Mouse (Mus musculus) forebrain, embryonic 11.5 days (tissue): ENCODE results near the gene Itpr2. TPM values are rescaled to one million over a fixed set of nuclear protein-coding genes. Genes with fewer than 3 reads are reported as not detected.

Experiments
- ATAC-seq: fragments of 200-750 bp; cut with Nextera tagmentation; replicated peaks from 2 replicates; pipeline ENCODE4 v1.8.0; 2017; ENCODE audit warnings: moderate TSS enrichment; ENCODE audit not compliant: low FRiP score
- DNase-seq: peaks from one replicate; pipeline ENCODE4 v3.0.0-alpha.2; 2017; ENCODE audit warnings: low spot score
- H3K27ac ChIP-seq: fragments of 300-500 bp; sonication (generic); 2 replicates; pipeline ENCODE4 v1.5.1; 2014; ENCODE audit warnings: low read depth, low read length
- H3K27me3 ChIP-seq: fragments of 300-500 bp; sonication (generic); 2 replicates; pipeline ENCODE4 v1.6.1; 2014; ENCODE audit warnings: mild to moderate bottlenecking, low read length, mixed read lengths; ENCODE audit not compliant: control insufficient read depth, insufficient read depth
- H3K36me3 ChIP-seq: fragments of 300-500 bp; sonication (generic); 2 replicates; pipeline ENCODE4 v1.6.1; 2014; ENCODE audit warnings: mild to moderate bottlenecking, low read length, moderate library complexity, mixed read lengths; ENCODE audit not compliant: control insufficient read depth, insufficient read depth
- H3K4me1 ChIP-seq: fragments of 300-500 bp; sonication (generic); replicated peaks from 2 replicates; pipeline ENCODE4 v1.6.1; 2014; ENCODE audit warnings: low read length, mixed read lengths; ENCODE audit not compliant: control insufficient read depth, insufficient read depth
- H3K4me2 ChIP-seq: fragments of 300-500 bp; sonication (generic); 2 replicates; pipeline ENCODE4 v1.6.1; 2014; ENCODE audit warnings: low read depth, mild to moderate bottlenecking, low read length, moderate library complexity, mixed read lengths; ENCODE audit not compliant: severe bottlenecking
- H3K4me3 ChIP-seq: fragments of 300-500 bp; sonication (generic); 2 replicates; pipeline ENCODE4 v1.5.1; 2014; ENCODE audit warnings: low read depth, low read length
- H3K9ac ChIP-seq: fragments of 300-500 bp; sonication (generic); 2 replicates; pipeline ENCODE4 v1.6.1; 2014; ENCODE audit warnings: low read length
- H3K9me3 ChIP-seq: fragments of 300-500 bp; sonication (generic); 2 replicates; pipeline ENCODE4 v1.6.1; 2016; ENCODE audit warnings: low read length, mixed read lengths; ENCODE audit not compliant: control insufficient read depth
- WGBS: fragments of 180-500 bp; shearing (Covaris S2); extraction: QIAGEN DNeasy Blood & Tissue Kit; methylation state at CpG from one replicate; pipeline ENCODE4 v1.1.7; 2014; 5-methylcytosine and 5-hydroxymethylcytosine counted together
- polyA plus RNA-seq: library from polyadenylated mRNA; unstranded; fragments of >200 nt; fragmentation: Nextera tagmentation; extraction: Ambion mirVana; gene quantifications from 2 replicates; pipeline ENCODE4 v1.2.1, GENCODE M21; 2014

Gene Itpr2
- polyA plus RNA-seq, 1 experiment from 2014 or later: 5.3 TPM

DNA sequence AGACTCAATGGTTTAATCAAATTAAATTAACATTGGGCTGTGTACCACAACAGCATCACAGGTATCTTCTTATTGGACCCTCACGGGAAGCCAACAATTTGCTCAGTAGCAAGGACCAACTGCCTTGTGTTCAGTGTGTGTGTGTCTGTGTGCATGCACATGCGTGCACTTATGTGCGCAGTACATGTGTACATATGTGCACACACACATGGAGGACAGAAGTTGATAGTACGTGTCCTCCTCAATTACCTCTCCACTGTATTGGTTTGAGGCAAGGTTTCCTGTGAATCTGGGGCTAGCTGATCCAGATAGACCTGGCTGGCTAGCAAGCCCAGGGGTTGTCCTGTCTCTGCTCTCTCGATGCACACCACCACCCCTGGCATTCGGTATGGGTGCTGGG is 246.4 kb downstream of the Itpr2 start:
- 93% methylated on average over 6 of the region's 6 CpGs for WGBS
- no peaks in the 10 kb centered on the region for H3K27me3 ChIP-seq
- no peaks in the 10 kb centered on the region for H3K36me3 ChIP-seq
- H3K9me3 ChIP-seq: no peaks in the 10 kb centered on the region; the same call in 1 of the 2 replicates
- H3K27ac ChIP-seq: no peak overlapping the region
- no peak overlapping the region for H3K4me2 ChIP-seq
- no peak overlapping the region for H3K4me3 ChIP-seq
- no peak overlapping the region for H3K9ac ChIP-seq
- no peak for DNase-seq
- no peaks in the 10 kb centered on the region for H3K4me1 ChIP-seq
- no peak for ATAC-seq

DNA sequence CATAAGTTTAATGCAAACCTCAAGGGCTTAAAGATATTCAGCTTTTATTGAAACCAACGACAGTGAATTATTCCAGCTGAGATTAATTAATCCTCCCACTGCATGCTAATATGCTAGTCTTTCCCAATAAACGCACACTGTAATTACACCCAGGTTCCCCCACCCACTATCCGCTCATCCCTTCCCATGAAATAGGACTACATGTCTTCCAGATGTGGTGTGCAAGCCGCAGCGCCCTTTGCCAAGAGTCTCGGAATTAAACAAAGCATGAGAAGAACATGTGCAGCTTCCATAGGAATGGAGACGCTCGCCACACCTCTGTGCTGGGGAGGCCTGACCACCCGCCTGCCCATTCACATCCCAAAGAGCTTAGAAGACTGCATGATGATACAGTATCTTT is 247.1 kb downstream of the Itpr2 start:
- Histone ChIP-seq H3K27me3 (no peaks in the 10 kb centered on the region), H3K9me3 (no peaks in the 10 kb centered on the region; the same call in 1 of the 2 replicates), H3K9ac (no peak overlapping the region), H3K4me1 (no peaks in the 10 kb centered on the region), H3K36me3 (no peaks in the 10 kb centered on the region), H3K27ac (no peak overlapping the region), H3K4me3 (no peak overlapping the region), H3K4me2 (no peak overlapping the region)
- ATAC-seq: no peak
- 80% methylated on average over 9 of the region's 9 CpGs for WGBS
- DNase-seq: no peak

DNA sequence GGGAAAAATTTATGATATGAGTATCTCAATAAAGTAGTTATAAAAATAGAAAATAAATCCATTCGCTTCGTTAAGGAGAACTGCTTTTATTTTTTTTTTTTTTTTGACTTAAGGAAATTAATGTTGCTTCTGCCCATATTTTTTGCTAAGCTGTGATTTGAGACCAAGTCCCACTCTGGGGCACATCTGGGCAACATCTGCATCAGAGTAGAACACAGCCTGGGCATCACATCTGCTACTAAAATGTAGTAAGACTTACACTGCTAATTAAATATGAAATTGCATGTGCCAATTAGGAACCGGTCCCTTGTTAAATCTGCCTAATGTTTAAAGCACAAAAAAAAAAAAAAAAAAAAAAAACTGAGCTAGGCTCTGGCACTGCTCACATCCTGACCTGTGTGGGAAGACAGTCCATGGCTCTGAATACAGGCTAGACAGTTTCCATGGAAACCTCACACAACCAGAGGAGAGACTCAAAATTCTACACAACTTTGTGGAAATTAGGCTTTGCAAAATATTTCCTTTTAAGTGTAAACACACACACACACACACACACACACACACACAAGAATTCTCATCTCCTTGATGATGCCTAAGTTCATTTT is 247.7 kb downstream of the Itpr2 start:
- Histone ChIP-seq H3K36me3 (no peaks in the 10 kb centered on the region), H3K27ac (no peak overlapping the region), H3K4me3 (no peak overlapping the region), H3K27me3 (no peaks in the 10 kb centered on the region), H3K9me3 (no peaks in the 10 kb centered on the region; the same call in 1 of the 2 replicates), H3K4me1 (no peaks in the 10 kb centered on the region), H3K4me2 (no peak overlapping the region), H3K9ac (no peak overlapping the region)
- DNase-seq (no peak), ATAC-seq (no peak)
- WGBS: 86% methylated on average over 3 of the region's 3 CpGs

GRCm38 (mm10) chr6:146249096-146249495 is 252.9 kb downstream of the Itpr2 start:
- H3K9ac ChIP-seq: no peak overlapping the region
- H3K9me3 ChIP-seq: no peaks in the 10 kb centered on the region
- WGBS: 90% methylated on average over 6 of the region's 6 CpGs
- H3K27ac ChIP-seq: no peak overlapping the region
- no peak overlapping the region for H3K4me2 ChIP-seq
- H3K27me3 ChIP-seq: no peaks in the 10 kb centered on the region
- no peak overlapping the region for H3K4me3 ChIP-seq
- DNase-seq (no peak), ATAC-seq (no peak)
- H3K4me1 ChIP-seq: no peaks in the 10 kb centered on the region
- no peaks in the 10 kb centered on the region for H3K36me3 ChIP-seq

DNA sequence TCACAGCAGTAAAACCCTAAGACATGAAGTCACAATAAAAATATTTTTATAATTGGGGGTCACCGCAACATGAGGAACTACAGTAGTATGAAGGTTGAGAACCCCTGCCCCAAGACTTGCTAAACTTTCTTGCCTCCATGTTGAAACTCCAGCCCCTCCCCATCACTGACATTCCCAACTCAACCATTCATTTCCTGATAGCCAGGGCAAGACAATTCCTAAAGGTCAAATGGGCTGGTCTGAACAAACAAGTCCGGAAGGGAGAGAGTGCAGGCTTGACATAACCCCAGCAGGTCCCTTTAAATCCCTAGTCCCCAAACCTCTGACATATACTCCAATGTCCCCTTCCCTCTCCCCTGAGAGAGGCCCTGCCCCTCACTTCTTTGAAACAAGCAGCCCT is 253.7 kb downstream of the Itpr2 start:
- Histone ChIP-seq H3K27me3 (no peaks in the 10 kb centered on the region), H3K36me3 (no peaks in the 10 kb centered on the region), H3K27ac (no peak overlapping the region), H3K9me3 (no peaks in the 10 kb centered on the region), H3K9ac (no peak overlapping the region), H3K4me2 (no peak overlapping the region), H3K4me1 (no peaks in the 10 kb centered on the region), H3K4me3 (no peak overlapping the region)
- 85% methylated on average over 2 of the region's 2 CpGs for WGBS
- ATAC-seq (no peak), DNase-seq (no peak)

DNA sequence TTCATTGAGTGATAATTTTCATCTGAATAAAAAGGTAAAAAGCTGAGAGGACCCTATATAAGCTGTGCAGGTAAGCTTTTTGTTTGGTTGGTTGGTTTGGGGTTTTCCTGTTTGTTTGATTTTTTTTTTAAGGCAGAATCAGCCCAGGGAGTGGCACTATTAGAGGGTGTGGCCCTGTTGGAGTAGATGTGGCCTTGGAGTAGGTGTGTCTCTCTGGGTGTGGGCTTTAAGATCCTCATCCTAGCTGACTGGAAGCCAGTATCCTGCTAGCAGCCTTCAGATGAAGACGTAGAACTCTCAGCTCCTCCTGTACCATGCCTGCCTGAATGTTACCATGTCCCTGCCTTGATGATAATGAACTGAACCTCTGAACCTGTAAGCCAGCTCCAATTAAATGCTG is 254.1 kb downstream of the Itpr2 start:
- Histone ChIP-seq H3K9me3 (no peaks in the 10 kb centered on the region), H3K4me1 (no peaks in the 10 kb centered on the region), H3K27ac (no peak overlapping the region), H3K27me3 (no peaks in the 10 kb centered on the region), H3K4me3 (no peak overlapping the region), H3K36me3 (no peaks in the 10 kb centered on the region), H3K9ac (no peak overlapping the region), H3K4me2 (no peak overlapping the region)
- WGBS: 89% methylated on average over 1 of the region's 1 CpGs
- no peak for DNase-seq
- no peak for ATAC-seq

GRCm38 (mm10) chr6:146246368-146246767 is 255.7 kb downstream of the Itpr2 start:
- no peaks in the 10 kb centered on the region for H3K9me3 ChIP-seq
- no peak for DNase-seq
- H3K27ac ChIP-seq: no peak overlapping the region
- 91% methylated on average over 6 of the region's 6 CpGs for WGBS
- no peak overlapping the region for H3K4me3 ChIP-seq
- no peak for ATAC-seq
- H3K36me3 ChIP-seq: no peaks in the 10 kb centered on the region
- no peak overlapping the region for H3K4me2 ChIP-seq
- H3K4me1 ChIP-seq: no peaks in the 10 kb centered on the region
- no peaks in the 10 kb centered on the region for H3K27me3 ChIP-seq
- no peak overlapping the region for H3K9ac ChIP-seq

GRCm38 (mm10) chr6:146245888-146246287 is 256.1 kb downstream of the Itpr2 start:
- Histone ChIP-seq H3K4me3 (no peak overlapping the region), H3K9ac (no peak overlapping the region), H3K27me3 (no peaks in the 10 kb centered on the region), H3K4me2 (no peak overlapping the region), H3K9me3 (no peaks in the 10 kb centered on the region), H3K36me3 (no peaks in the 10 kb centered on the region), H3K27ac (no peak overlapping the region), H3K4me1 (no peaks in the 10 kb centered on the region)
- 92% methylated on average over 9 of the region's 9 CpGs for WGBS
- no peak for ATAC-seq
- no peak for DNase-seq

GRCm38 (mm10) chr6:146243068-146243467 is 259.0 kb downstream of the Itpr2 start:
- DNase-seq (no peak), ATAC-seq (no peak)
- Histone ChIP-seq H3K36me3 (no peaks in the 10 kb centered on the region), H3K4me3 (no peak overlapping the region), H3K4me1 (no peaks in the 10 kb centered on the region), H3K9me3 (no peaks in the 10 kb centered on the region), H3K27ac (no peak overlapping the region), H3K27me3 (no peaks in the 10 kb centered on the region), H3K9ac (no peak overlapping the region), H3K4me2 (no peak overlapping the region)
- WGBS: 67% methylated on average over 5 of the region's 5 CpGs
